Mouse (Mus musculus) E14TG2a.4 (cell line): ENCODE measurements around the gene Mras.

Experiments used
- CTCF ChIP-seq: conservative IDR thresholded peaks from 2 replicates; pipeline ENCODE4 v1.5.1; 2014; ENCODE audit warnings: low read length
- NANOG ChIP-seq: IDR thresholded peaks from 2 replicates; pipeline ENCODE4 v1.6.1; 2014; ENCODE audit warnings: borderline replicate concordance, low read length, mixed read lengths
- POU5F1 ChIP-seq: IDR thresholded peaks from 2 replicates; pipeline ENCODE4 v1.6.1; 2014; ENCODE audit warnings: low read length, borderline replicate concordance

- TF ChIP-seq CTCF (no peak), POU5F1 (peak; percentile 43; the same call in 1 of the 2 replicates), NANOG (no peak)
Measured at GRCm38 (mm10) chr9:99368431-99368830, 68.8 kb downstream of the Mras start.
